Mouse (Mus musculus) bone marrow macrophage, adult 2 months (primary cell): ENCODE data around the gene Catsperg1.

ENCODE experiments used
- CTCF ChIP-seq: IDR thresholded peaks from 2 replicates; pipeline ENCODE4 v1.5.1; 2012; ENCODE audit warnings: low read depth, mild to moderate bottlenecking, low read length, moderate library complexity
- POLR2A ChIP-seq: IDR thresholded peaks from 2 replicates; pipeline ENCODE4 v1.6.1; 2012; ENCODE audit warnings: mild to moderate bottlenecking, low read depth, low read length, borderline replicate concordance

DNA sequence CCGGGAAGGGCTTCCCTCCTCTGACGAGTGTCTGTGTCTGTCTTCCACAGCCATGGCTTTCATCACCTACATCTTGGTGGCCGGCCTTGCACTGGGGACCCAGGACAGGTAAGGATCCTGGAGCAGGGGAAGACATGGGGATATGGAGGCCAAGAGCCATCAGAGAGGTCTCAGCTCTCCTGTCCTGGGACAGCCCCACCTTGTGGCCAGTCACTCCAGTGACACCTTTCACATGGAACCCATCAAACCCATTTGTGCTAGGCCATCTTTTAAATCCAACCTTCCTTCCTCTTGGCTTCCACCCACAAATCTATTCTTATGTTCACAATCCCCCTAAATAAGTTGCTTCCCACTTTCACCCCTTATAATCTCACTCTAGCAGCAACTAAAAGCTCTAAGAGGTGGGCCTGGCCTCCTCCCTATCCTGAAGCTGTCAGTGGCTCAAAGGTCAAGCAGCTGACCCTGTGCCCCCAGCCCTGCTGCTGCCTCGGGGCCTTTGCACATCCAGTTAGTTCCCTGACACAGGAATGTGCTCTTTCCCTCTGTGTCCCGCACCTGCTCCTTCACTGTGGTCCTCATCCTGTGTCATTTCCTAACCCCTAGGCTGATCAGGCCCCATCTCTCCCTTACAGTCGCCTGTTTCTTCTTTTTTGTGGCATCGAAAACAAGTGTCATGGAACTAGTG lies 31.0 kb upstream of the Catsperg1 start:
- TF ChIP-seq POLR2A (no peak), CTCF (no peak)
